Mouse (Mus musculus): ENCODE measurements around the gene Pih1h3b. TPM values are rescaled to one million over a fixed set of nuclear protein-coding genes. Genes with fewer than 3 reads are reported as not detected.

Pih1h3b gene
- polyA plus RNA-seq (2012) = not detected in 2 replicates

DNA sequence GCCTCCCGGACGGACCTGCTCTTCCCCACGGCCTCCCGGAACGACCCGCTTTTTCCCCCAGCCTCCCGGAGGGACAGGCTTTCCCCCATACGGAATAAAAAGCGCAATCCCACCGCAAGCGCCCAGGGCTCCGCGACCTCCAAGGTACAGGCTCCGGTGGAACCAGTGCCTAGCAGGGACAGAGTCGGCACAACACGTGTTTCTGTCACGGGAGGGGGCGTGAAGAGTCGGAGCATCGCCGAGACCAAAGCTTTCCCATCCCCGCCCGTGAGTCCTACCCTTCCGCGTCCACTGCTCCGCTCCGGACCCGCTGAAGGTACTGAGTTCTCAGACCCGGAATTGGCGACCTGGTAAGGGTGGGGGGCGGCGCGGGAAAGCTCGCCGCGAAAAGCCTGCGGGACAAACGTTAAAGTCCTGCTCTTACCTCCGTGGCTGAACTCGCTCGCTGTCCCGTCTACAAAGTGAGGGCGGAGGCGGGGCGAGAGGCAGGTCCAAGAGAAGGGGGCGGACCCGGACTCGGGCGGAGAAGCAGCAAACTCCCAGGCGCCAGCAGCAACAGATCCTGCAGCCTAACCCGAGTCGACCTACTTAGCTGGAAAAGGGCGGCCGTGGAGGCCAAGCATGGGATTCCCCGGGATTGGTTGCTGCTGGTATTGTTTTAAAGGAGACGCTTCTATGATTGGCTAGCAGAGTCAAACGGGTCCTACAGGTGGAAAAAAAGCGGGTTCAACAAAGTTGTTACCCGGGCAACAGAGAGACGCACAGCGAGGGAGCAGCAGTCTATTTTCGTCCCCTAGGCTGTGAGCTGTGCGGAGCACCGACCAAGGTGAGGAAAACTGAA is at the start of gene Pih1h3b, which contains the start of gene Nup62cl:
Pih1h3b (plus strand) TSS at position 745 of the 841 bp plus-strand sequence.
Nup62cl (minus strand) TSS at position 578 of the 841 bp plus-strand sequence.

Other genes with a start within 250 kb of the Pih1h3b start
- 3.1 and 4.5 TPM in 2 replicates for gene Morc4, start 191.2 kb upstream of the Pih1h3b start, polyA plus RNA-seq (2012)
- gene Rbm41, start 64.3 kb upstream of the Pih1h3b start, polyA plus RNA-seq (2012) = 0.25 and 0.43 TPM in 2 replicates
- gene Nup62cl, start 167 bp upstream of the Pih1h3b start, polyA plus RNA-seq (2012) = not detected in 2 replicates

Measured in megakaryocyte-erythroid progenitor cell, adult 5 weeks (primary cell).